Mouse (Mus musculus) heart, adult 9 months (tissue): ENCODE measurements around the gene Npas2.

Experiments
- DNase-seq, 2 experiments: peaks; one replicate each; pipeline ENCODE4 v3.0.0; 2022; ENCODE audit warnings: low spot score in 2 of 2

The Npas2 gene

GRCm38 (mm10) chr1:39212982-39213381 lies 19.5 kb downstream of the Npas2 start:
- DNase-seq, result no peak

GRCm38 (mm10) chr1:39217584-39217983 lies 24.1 kb downstream of the Npas2 start:
- no peak for DNase-seq

DNA sequence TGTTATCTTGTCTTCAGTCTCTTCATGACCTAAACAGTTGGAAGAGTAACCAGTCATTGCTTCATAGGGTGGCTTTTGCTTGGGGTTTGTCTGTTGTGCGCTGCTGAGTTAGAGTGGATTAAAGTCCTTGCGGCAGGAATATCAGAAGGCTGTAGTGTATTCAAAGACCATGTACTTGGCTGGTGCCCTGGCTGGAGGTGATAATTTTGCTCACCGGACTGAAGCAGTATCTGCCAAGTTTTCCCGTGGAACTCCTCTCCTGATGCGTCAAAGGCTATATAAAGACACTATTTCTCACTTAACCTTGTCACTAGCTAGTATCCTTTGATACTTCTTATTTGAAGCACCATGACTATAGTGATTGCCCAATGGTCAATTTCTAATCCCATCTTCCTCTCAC lies 34.9 kb downstream of the Npas2 start:
- DNase-seq, result peak; percentile 19 to 26

DNA sequence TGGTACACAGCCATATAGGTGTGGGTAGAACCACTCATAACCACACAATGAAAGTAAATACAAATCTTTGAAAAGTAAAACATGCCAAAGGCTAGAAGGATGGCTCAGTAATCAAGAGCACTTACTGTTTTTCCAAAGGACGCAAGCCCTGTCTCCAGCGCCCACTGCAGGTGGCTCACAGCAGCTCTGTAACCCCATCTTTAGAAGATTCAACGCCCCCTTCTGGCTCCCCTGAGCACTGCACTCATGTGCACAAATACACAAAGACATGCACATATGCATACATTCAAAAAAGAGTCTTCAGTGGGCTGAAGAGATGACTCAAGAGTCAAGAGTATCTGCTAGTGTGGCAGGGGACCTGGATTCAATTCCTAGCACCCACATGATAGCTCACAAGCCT lies 36.5 kb downstream of the Npas2 start:
- no peak for DNase-seq

DNA sequence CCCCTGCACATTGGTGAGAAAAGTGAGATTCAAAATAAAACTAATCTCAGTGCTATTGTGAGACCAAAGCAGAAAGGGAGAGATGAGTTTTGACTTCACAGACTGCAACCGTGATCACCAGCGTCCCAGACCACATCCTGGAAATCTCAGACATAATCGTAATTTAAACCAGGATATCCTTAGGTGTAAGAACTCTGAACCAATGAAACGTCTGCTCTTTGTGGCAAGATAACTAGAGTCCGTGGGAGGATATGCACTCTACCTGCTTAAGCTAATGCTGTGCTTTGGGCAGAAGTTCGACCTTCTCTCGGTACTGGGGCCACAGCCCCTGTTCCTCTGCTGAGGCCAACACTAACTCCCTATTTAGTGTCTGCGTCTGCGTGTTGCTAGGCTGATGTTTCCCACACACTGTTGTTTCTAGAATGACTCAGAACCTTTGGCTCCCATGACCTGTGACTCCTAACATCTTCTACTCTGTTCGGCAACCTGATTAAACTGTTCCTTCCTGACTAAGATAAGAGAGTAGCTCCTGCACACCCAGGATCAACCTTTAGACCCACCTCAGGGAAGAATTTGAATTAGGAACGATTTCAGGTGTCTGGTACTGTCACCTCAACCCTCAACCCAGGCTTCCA lies 41.4 kb downstream of the Npas2 start:
- DNase-seq, result peak in 1 of 2 experiments; percentile 19

- DNase-seq, result no peak
These were observed 44.1 kb downstream of the Npas2 start for GRCm38 (mm10) chr1:39237503-39238255.

DNA sequence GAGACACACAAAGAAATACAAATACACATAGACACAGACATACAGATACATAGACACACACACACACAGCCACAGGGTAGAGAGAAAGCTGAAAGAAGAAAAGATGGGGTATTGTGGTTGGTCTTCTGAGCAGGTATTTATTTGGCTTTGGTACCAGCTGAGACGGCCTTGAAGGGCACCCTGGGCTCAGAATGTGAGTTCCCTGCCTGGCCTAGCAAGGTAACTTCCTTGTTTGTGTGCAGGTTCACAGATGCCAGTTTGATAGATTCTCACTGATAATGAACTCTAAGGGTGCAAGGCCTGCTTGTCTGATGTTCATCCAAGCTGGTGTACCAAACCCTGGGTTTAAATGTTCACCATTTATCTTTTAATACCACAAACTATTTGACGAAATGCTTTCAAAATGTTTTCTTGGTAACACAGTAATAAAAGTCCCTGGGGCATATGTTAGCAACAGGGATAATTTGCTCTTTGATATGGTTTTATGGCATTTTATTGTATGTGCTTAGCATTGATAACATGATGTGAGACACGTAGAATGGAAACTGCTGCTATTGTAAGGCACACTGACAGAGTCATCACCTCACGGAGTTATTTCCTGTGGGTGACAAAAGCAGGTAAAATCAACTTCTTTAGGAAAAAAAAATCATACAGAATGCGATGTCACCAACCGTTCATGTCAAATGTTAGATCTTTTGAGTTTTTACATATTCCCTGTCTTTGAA lies 47.5 kb downstream of the Npas2 start:
- no peak for DNase-seq

DNA sequence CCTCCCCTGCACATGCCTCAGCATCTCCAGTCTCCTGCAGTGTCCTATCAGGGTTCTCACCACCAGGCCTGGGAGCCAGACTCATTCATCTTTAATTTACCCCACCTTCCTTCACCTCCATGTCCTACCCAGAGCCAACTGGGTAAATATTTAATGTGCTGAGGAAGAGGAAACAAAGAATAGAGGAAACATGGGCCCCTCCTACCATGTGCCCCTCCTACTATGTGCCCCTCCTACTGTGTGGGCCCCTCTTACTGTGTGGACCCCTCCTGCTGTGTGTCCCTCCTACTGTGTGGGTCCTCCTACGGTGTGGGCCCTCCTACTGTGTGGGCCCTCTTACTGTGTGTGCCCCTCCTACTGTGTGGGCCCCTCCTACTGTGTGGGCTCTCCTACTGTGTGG lies 51.2 kb downstream of the Npas2 start:
- DNase-seq, result no peak

- DNase-seq, result no peak
These were observed 58.1 kb downstream of the Npas2 start for GRCm38 (mm10) chr1:39251679-39252078.

GRCm38 (mm10) chr1:39253771-39254170 lies 60.2 kb downstream of the Npas2 start:
- DNase-seq, result no peak

GRCm38 (mm10) chr1:39256051-39256450 lies 62.5 kb downstream of the Npas2 start:
- no peak for DNase-seq

GRCm38 (mm10) chr1:39256513-39257330 lies 63.2 kb downstream of the Npas2 start:
- DNase-seq, result peak in 1 of 2 experiments; percentile 48

GRCm38 (mm10) chr1:39257331-39257594 lies 63.7 kb downstream of the Npas2 start:
- no peak for DNase-seq

DNA sequence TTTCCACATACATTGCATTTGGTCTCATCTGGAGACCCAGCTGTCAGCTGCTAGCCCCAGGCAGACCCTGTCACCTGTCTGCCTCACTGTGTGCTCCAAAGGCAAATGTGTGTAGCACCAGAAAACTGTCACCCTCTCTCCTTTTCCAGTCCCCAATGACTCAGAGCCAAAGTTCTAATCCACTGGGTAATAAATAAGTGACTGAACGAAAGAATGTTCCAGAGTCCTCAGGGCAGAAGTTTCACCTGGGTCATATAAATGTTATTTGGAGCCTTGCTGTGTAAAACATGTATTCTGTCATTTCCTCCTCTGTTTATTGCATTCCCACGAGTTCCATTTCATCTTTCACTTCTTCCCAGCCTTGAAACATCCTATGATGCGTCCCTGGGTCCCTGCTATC lies 66.1 kb downstream of the Npas2 start:
- no peak for DNase-seq

- DNase-seq, result no peak
These were observed 66.8 kb downstream of the Npas2 start for GRCm38 (mm10) chr1:39260183-39260978.

DNA sequence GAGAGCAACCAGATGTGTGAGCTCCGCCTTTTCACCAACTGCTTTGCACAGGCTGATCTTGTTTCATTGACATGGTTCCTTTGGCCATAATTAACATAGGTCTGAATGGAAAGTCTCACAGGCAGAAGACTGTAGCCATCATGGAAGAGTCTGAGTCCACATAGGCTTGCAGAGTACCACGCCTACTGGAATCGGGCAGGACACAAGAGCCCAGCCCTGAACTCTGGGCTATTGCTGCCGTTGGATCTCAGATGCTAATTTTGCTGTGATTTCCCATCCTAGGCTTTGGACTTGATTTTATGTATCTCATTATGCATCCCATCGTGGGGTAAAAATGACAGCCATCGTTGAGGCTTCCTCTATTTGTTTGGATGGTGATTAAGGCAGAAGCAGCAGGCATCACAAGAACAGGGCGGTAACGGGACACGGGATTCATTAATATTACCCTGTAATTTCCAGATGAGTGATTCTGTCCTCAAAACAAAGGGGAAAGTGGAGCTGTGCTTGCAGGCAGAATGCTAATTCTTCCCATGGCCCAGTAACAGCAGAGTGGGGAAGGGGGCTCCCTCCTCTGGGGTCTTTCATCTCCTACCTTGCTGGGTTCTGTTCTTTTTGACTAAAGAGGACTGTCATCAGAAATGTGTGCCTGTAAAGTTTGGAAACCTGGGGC lies 73.4 kb downstream of the Npas2 start:
- no peak for DNase-seq

- DNase-seq, result no peak
These were observed 79.4 kb downstream of the Npas2 start for GRCm38 (mm10) chr1:39272976-39273375.

- peak; percentile 31 to 36 for DNase-seq
These were observed 86.9 kb downstream of the Npas2 start for GRCm38 (mm10) chr1:39280391-39280790.

DNA sequence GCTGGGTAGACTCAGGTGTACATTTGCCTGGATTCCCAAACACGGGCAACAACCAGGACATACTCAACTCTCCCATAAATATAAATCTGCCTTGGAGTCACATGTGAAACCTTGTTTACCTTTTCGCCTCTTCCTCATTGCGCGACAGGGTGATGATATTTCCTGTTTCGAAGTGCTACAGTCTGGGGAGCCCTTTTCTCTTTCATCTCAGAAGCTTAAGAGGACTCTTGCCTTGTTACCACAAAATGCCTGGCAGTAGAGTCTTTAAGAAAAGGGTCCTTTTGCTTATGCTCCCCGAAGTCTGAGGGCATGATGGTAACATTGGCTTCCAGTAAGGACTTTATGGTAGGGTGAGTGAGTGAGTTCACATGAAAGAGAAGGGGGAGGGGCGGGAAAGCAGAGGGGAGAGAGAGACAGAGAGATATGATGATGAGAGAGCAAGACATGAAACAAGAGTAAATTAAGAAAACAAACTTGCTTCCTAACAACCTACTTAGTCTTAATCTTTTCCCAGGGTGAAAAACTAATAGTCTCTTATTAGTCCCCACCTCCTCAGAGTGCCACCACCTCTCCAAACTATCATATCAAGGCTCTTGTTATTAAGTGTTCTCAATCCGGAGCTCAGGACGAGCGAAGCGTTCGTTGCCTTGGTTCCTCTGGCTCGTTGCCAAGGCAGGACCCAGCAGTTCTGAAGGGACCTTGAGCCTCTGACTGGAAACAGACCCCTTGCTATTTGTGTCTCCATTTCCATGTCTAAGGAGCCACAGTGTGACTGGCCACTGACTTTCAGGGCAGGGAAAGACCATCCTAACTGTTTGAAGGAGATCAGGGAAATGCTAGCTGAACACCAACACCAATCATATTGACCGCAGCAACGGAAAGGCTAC lies 87.7 kb downstream of the Npas2 start:
- peak in 1 of 2 experiments; percentile 14 for DNase-seq

GRCm38 (mm10) chr1:39281888-39282287 lies 88.4 kb downstream of the Npas2 start:
- no peak for DNase-seq
